Mouse (Mus musculus) cerebellum, postnatal 14 days (tissue): Measurements from ENCODE around the gene Hspb11.

Experiments
- DNase-seq, 2 experiments: peaks; one replicate each; pipeline ENCODE4 v3.0.0; 2021; ENCODE audit warnings: mixed read lengths in 2 of 2

Gene Hspb11

GRCm38 (mm10) chr4:107314479-107314805, 61.0 kb downstream of the Hspb11 start:
- DNase-seq: no peak

- no peak for DNase-seq
These were observed 65.3 kb downstream of the Hspb11 start for GRCm38 (mm10) chr4:107318646-107319045.

- no peak for DNase-seq
These were observed 67.6 kb downstream of the Hspb11 start for GRCm38 (mm10) chr4:107321041-107321440.

- no peak for DNase-seq
These were observed 69.7 kb downstream of the Hspb11 start for GRCm38 (mm10) chr4:107323113-107323512.

- no peak for DNase-seq
These were observed 75.1 kb downstream of the Hspb11 start for GRCm38 (mm10) chr4:107328530-107328929.
